Mouse (Mus musculus) heart, embryonic 13.5 days (tissue): ENCODE measurements around the gene Kri1. TPM values are rescaled to one million over a fixed set of nuclear protein-coding genes. Genes with fewer than 3 reads are reported as not detected.

Source experiments
- ATAC-seq: fragments of 200-750 bp; cut with Nextera tagmentation; 2 replicates; pipeline ENCODE4 v1.8.0; 2017; ENCODE audit warnings: moderate TSS enrichment; ENCODE audit not compliant: insufficient number of reproducible peaks, low FRiP score, low TSS enrichment; ENCODE audit errors: extremely low read depth
- H3K27ac ChIP-seq: fragments of 300-500 bp; sonication (generic); replicated peaks from 2 replicates; pipeline ENCODE4 v1.5.1; 2015; ENCODE audit warnings: moderate library complexity, mild to moderate bottlenecking, inconsistent platforms
- H3K27me3 ChIP-seq: fragments of 300-500 bp; sonication (generic); replicated peaks from 2 replicates; pipeline ENCODE4 v1.6.1; 2015; ENCODE audit warnings: mild to moderate bottlenecking, inconsistent platforms
- H3K36me3 ChIP-seq: fragments of 300-500 bp; sonication (generic); 2 replicates; pipeline ENCODE4 v1.6.1; 2015; ENCODE audit warnings: mild to moderate bottlenecking, inconsistent platforms
- H3K4me1 ChIP-seq: fragments of 300-500 bp; sonication (generic); 2 replicates; pipeline ENCODE4 v1.6.1; 2015; ENCODE audit warnings: inconsistent platforms
- H3K4me2 ChIP-seq: fragments of 300-500 bp; sonication (generic); 2 replicates; pipeline ENCODE4 v1.6.1; 2015; ENCODE audit warnings: inconsistent platforms, mild to moderate bottlenecking, moderate library complexity
- H3K4me3 ChIP-seq: fragments of 300-500 bp; sonication (generic); 2 replicates; pipeline ENCODE4 v1.5.1; 2015; ENCODE audit warnings: moderate library complexity, mild to moderate bottlenecking, inconsistent platforms
- H3K9ac ChIP-seq: fragments of 300-500 bp; sonication (generic); 2 replicates; pipeline ENCODE4 v1.6.1; 2015; ENCODE audit warnings: inconsistent platforms, mild to moderate bottlenecking, moderate library complexity
- H3K9me3 ChIP-seq: fragments of 300-500 bp; sonication (generic); 2 replicates; pipeline ENCODE4 v1.6.1; 2016; ENCODE audit warnings: inconsistent platforms
- WGBS: fragments of 180-500 bp; shearing (Covaris S2); methylation state at CpG from one replicate; pipeline ENCODE4 v1.1.7; 2015; ENCODE audit warnings: mixed read lengths; 5-methylcytosine and 5-hydroxymethylcytosine counted together
- polyA plus RNA-seq: library from polyadenylated mRNA; unstranded; fragments of >200 nt; fragmentation: Nextera tagmentation; extraction: Ambion mirVana; gene quantifications from 2 replicates; pipeline ENCODE4 v1.2.1, GENCODE M21; 2015

The Kri1 gene
- polyA plus RNA-seq, 1 experiment from 2014 or later: 13.2 TPM

GRCm38 (mm10) chr9:21254690-21255089 lies 33.1 kb downstream of the Kri1 start:
- H3K36me3 ChIP-seq: no peaks in the 10 kb centered on the region
- no peak overlapping the region for H3K4me2 ChIP-seq
- no peak for ATAC-seq
- no peak overlapping the region for H3K27ac ChIP-seq
- no peak overlapping the region for H3K9ac ChIP-seq
- no peak overlapping the region for H3K4me3 ChIP-seq
- H3K27me3 ChIP-seq: peaks cover 37% of the 10 kb centered on the region
- H3K9me3 ChIP-seq: no peaks in the 10 kb centered on the region
- peaks cover 7% of the 10 kb centered on the region; the same call in 1 of the 2 replicates for H3K4me1 ChIP-seq

- no peak overlapping the region for H3K4me3 ChIP-seq
- no peak overlapping the region for H3K4me2 ChIP-seq
- no peaks in the 10 kb centered on the region for H3K36me3 ChIP-seq
- peaks cover 17% of the 10 kb centered on the region for H3K4me1 ChIP-seq
- no peak overlapping the region for H3K9ac ChIP-seq
- no peak overlapping the region for H3K27ac ChIP-seq
- H3K9me3 ChIP-seq: no peaks in the 10 kb centered on the region
- ATAC-seq: no peak
- peaks cover 72% of the 10 kb centered on the region for H3K27me3 ChIP-seq
- 57% methylated on average over 13 of the region's 13 CpGs for WGBS
Observed at GRCm38 (mm10) chr9:21251116-21251735, 36.5 kb downstream of the Kri1 start.

- Histone ChIP-seq H3K9ac (no peak overlapping the region), H3K9me3 (no peaks in the 10 kb centered on the region), H3K4me3 (no peak overlapping the region), H3K27me3 (peaks cover 79% of the 10 kb centered on the region), H3K27ac (no peak overlapping the region), H3K4me1 (peaks cover 17% of the 10 kb centered on the region), H3K36me3 (no peaks in the 10 kb centered on the region), H3K4me2 (no peak overlapping the region)
- 22% methylated on average over 2 of the region's 2 CpGs for WGBS
- no peak for ATAC-seq
Observed at GRCm38 (mm10) chr9:21250509-21250908, 37.3 kb downstream of the Kri1 start.

GRCm38 (mm10) chr9:21249629-21250508 lies 37.9 kb downstream of the Kri1 start:
- ATAC-seq: no peak

GRCm38 (mm10) chr9:21248326-21248725 lies 39.4 kb downstream of the Kri1 start, which contains the start of gene S1pr5:
Gene S1pr5, minus strand, starts transcription at chr9:21248443.
- Histone ChIP-seq H3K9me3 (no peaks in the 10 kb centered on the region), H3K4me2 (peak within 1 kb of the TSS; percentile 69), H3K27me3 (peaks cover 99% of the 10 kb centered on the region), H3K9ac (peak within 1 kb of the TSS; percentile 74), H3K4me1 (peaks cover 35% of the 10 kb centered on the region), H3K27ac (no peak within 1 kb of the TSS), H3K4me3 (peak within 1 kb of the TSS; percentile 48), H3K36me3 (no peaks in the 10 kb centered on the region)
- ATAC-seq: no peak
- 2% methylated on average over 29 of the region's 30 CpGs for WGBS

More at GRCm38 (mm10) chr9:21249629-21250508, 37.9 kb downstream of the Kri1 start:
- Histone ChIP-seq H3K4me3 (no peak overlapping the region), H3K27me3 (peaks cover 85% of the 10 kb centered on the region), H3K36me3 (no peaks in the 10 kb centered on the region), H3K4me2 (no peak overlapping the region), H3K27ac (no peak overlapping the region), H3K9ac (no peak overlapping the region), H3K4me1 (peaks cover 24% of the 10 kb centered on the region), H3K9me3 (no peaks in the 10 kb centered on the region)
- 19% methylated on average over 17 of the region's 17 CpGs for WGBS

- Histone ChIP-seq H3K9me3 (peaks cover 5% of the 10 kb centered on the region; the same call in 1 of the 2 replicates), H3K4me1 (peaks cover 35% of the 10 kb centered on the region), H3K4me3 (no peak overlapping the region), H3K27me3 (peaks cover 97% of the 10 kb centered on the region), H3K9ac (no peak overlapping the region), H3K27ac (no peak overlapping the region), H3K36me3 (no peaks in the 10 kb centered on the region), H3K4me2 (no peak overlapping the region)
- WGBS: 88% methylated on average over 1 of the region's 1 CpGs
- ATAC-seq: no peak
Observed at GRCm38 (mm10) chr9:21246342-21246741, 41.4 kb downstream of the Kri1 start.

GRCm38 (mm10) chr9:21245113-21245487 lies 42.7 kb downstream of the Kri1 start:
- peaks cover 5% of the 10 kb centered on the region; the same call in 1 of the 2 replicates for H3K9me3 ChIP-seq
- peak overlapping the region; percentile 82 for H3K4me2 ChIP-seq
- H3K36me3 ChIP-seq: no peaks in the 10 kb centered on the region
- peak overlapping the region; percentile 57 for H3K4me3 ChIP-seq
- no peak for ATAC-seq
- 1% methylated on average over 16 of the region's 16 CpGs for WGBS
- peaks cover 84% of the 10 kb centered on the region for H3K27me3 ChIP-seq
- peak overlapping the region; percentile 73 for H3K9ac ChIP-seq
- H3K27ac ChIP-seq: no peak overlapping the region
- H3K4me1 ChIP-seq: peaks cover 32% of the 10 kb centered on the region

GRCm38 (mm10) chr9:21244428-21245112 lies 43.2 kb downstream of the Kri1 start:
- H3K36me3 ChIP-seq: no peaks in the 10 kb centered on the region
- WGBS: under 1% methylated on average over 72 of the region's 72 CpGs
- peak overlapping the region; percentile 82 for H3K4me2 ChIP-seq
- H3K9ac ChIP-seq: peak overlapping the region; percentile 73
- H3K27ac ChIP-seq: no peak overlapping the region
- peaks cover 29% of the 10 kb centered on the region for H3K4me1 ChIP-seq
- ATAC-seq: peak; percentile 42; the same call in 1 of the 2 replicates
- H3K9me3 ChIP-seq: peaks cover 5% of the 10 kb centered on the region; the same call in 1 of the 2 replicates
- peak overlapping the region; percentile 57 for H3K4me3 ChIP-seq
- peaks cover 79% of the 10 kb centered on the region for H3K27me3 ChIP-seq

GRCm38 (mm10) chr9:21243826-21244427 lies 43.8 kb downstream of the Kri1 start:
- Histone ChIP-seq H3K27me3 (peaks cover 73% of the 10 kb centered on the region), H3K4me2 (peak overlapping the region; percentile 82), H3K27ac (no peak overlapping the region), H3K9me3 (peaks cover 5% of the 10 kb centered on the region; the same call in 1 of the 2 replicates), H3K36me3 (no peaks in the 10 kb centered on the region), H3K4me1 (peaks cover 32% of the 10 kb centered on the region), H3K9ac (peak overlapping the region; percentile 73), H3K4me3 (peak overlapping the region; percentile 57)
- 6% methylated on average over 42 of the region's 42 CpGs for WGBS
- no peak for ATAC-seq

- Histone ChIP-seq H3K27me3 (peaks cover 47% of the 10 kb centered on the region), H3K4me1 (peaks cover 39% of the 10 kb centered on the region), H3K27ac (no peak overlapping the region), H3K9me3 (peaks cover 5% of the 10 kb centered on the region; the same call in 1 of the 2 replicates), H3K36me3 (peaks cover 7% of the 10 kb centered on the region; the same call in 1 of the 2 replicates), H3K4me2 (no peak overlapping the region), H3K9ac (no peak overlapping the region), H3K4me3 (no peak overlapping the region)
- WGBS: 8% methylated on average over 11 of the region's 11 CpGs
- ATAC-seq: no peak
Observed at GRCm38 (mm10) chr9:21241343-21241742, 46.4 kb downstream of the Kri1 start.

GRCm38 (mm10) chr9:21239465-21239848 lies 48.3 kb downstream of the Kri1 start:
- peaks cover 26% of the 10 kb centered on the region for H3K36me3 ChIP-seq
- 33% methylated on average over 4 of the region's 4 CpGs for WGBS
- ATAC-seq: no peak

More at GRCm38 (mm10) chr9:21239465-21239848, 48.3 kb downstream of the Kri1 start:
- peak overlapping the region; percentile 79 for H3K4me2 ChIP-seq
- H3K4me3 ChIP-seq: peak overlapping the region; percentile 81
- H3K9ac ChIP-seq: peak overlapping the region; percentile 95
- H3K9me3 ChIP-seq: peaks cover 5% of the 10 kb centered on the region; the same call in 1 of the 2 replicates
- H3K27ac ChIP-seq: peak overlapping the region; percentile 95
- H3K4me1 ChIP-seq: peaks cover 38% of the 10 kb centered on the region
- H3K27me3 ChIP-seq: peaks cover 28% of the 10 kb centered on the region
